Mouse (Mus musculus): ENCODE results near the gene Ehd2. TPM values are rescaled to one million over a fixed set of nuclear protein-coding genes. Genes with fewer than 3 reads are reported as not detected.
A peak's percentile ranks its signal among the peaks of the same experiment; 100 is the strongest.

Ehd2 gene
- 100 to 1,000 TPM; 224 to 236 TPM for total RNA-seq (2021)

GRCm38 (mm10) chr7:15967312-15967711, at the start of gene Ehd2:
TSS of gene Ehd2 (minus strand) at chr7:15967567.
- intact Hi-C loops (cut with DNase I), result loop anchor here (1.0 kb wide), 3 partner anchors 12 to 37 kb away; no protein-coding TSS in a partner anchor
- DNase-seq, result peak; percentile 90 to 91

- DNase-seq, result no peak
- intact Hi-C loops (cut with DNase I), result loop anchor here (5.0 kb wide), 1 partner anchor 33 kb away; no protein-coding TSS in a partner anchor
These were observed 48.0 kb upstream of the Ehd2 start for GRCm38 (mm10) chr7:16015384-16015783.

GRCm38 (mm10) chr7:16014521-16015175, 47.3 kb upstream of the Ehd2 start:
- intact Hi-C loops (cut with DNase I), result loop anchor here (5.0 kb wide), 1 partner anchor 32 kb away; no protein-coding TSS in a partner anchor
- peak; percentile 63 to 68 for DNase-seq

GRCm38 (mm10) chr7:16013722-16014275, 46.4 kb upstream of the Ehd2 start:
- intact Hi-C loops (cut with DNase I), result loop anchor here (2.0 kb wide), 1 partner anchor 33 kb away; the partner anchor contains the start of gene Bicra
- no peak for DNase-seq

- DNase-seq, result peak in 1 of 2 experiments; percentile 69
- intact Hi-C loops (cut with DNase I), result loop anchor here (2.0 kb wide), 1 partner anchor 34 kb away; the partner anchor contains the start of gene Bicra
These were observed 45.4 kb upstream of the Ehd2 start for GRCm38 (mm10) chr7:16012576-16013263.

GRCm38 (mm10) chr7:16011418-16012085, 44.2 kb upstream of the Ehd2 start:
- no peak for DNase-seq
- intact Hi-C loops (cut with DNase I), result loop anchor here (2.0 kb wide), 1 partner anchor 35 kb away; the partner anchor contains the start of gene Bicra

GRCm38 (mm10) chr7:16010649-16011048, 43.3 kb upstream of the Ehd2 start:
- DNase-seq, result no peak
- intact Hi-C loops (cut with DNase I), result no loop called here

GRCm38 (mm10) chr7:16009636-16010035, 42.3 kb upstream of the Ehd2 start:
- no peak for DNase-seq
- intact Hi-C loops (cut with DNase I), result no loop called here

- intact Hi-C loops (cut with DNase I), result no loop called here
- DNase-seq, result no peak
These were observed 37.7 kb upstream of the Ehd2 start for GRCm38 (mm10) chr7:16005020-16005419.

- no peak for DNase-seq
- intact Hi-C loops (cut with DNase I), result no loop called here
These were observed 37.0 kb upstream of the Ehd2 start for GRCm38 (mm10) chr7:16004177-16004856.

- DNase-seq, result no peak
- intact Hi-C loops (cut with DNase I), result no loop called here
These were observed 35.7 kb upstream of the Ehd2 start for GRCm38 (mm10) chr7:16003032-16003431.

- intact Hi-C loops (cut with DNase I), result no loop called here
- DNase-seq, result peak; percentile 91
These were observed 34.8 kb upstream of the Ehd2 start for GRCm38 (mm10) chr7:16002171-16002570.

GRCm38 (mm10) chr7:16001691-16002090, 34.3 kb upstream of the Ehd2 start:
- no peak for DNase-seq
- intact Hi-C loops (cut with DNase I), result loop anchor here (2.0 kb wide), 1 partner anchor 19 kb away; no protein-coding TSS in a partner anchor

- DNase-seq, result no peak
- intact Hi-C loops (cut with DNase I), result no loop called here
These were observed 26.4 kb upstream of the Ehd2 start for GRCm38 (mm10) chr7:15993789-15994188.

GRCm38 (mm10) chr7:15993152-15993551, 25.8 kb upstream of the Ehd2 start:
- intact Hi-C loops (cut with DNase I), result no loop called here
- no peak for DNase-seq

- intact Hi-C loops (cut with DNase I), result no loop called here
- DNase-seq, result no peak
These were observed 24.4 kb upstream of the Ehd2 start for GRCm38 (mm10) chr7:15991764-15992163.

GRCm38 (mm10) chr7:15987661-15988356, 20.4 kb upstream of the Ehd2 start:
- intact Hi-C loops (cut with DNase I), result no loop called here
- no peak for DNase-seq

- peak; percentile 66 to 74 for DNase-seq
- intact Hi-C loops (cut with DNase I), result loop anchor here (1.0 to 5.0 kb wide), 4 partner anchors 18 to 170 kb away; no protein-coding TSS in a partner anchor
These were observed 15.5 kb upstream of the Ehd2 start for GRCm38 (mm10) chr7:15982729-15983407.

GRCm38 (mm10) chr7:15981538-15981937, 14.2 kb upstream of the Ehd2 start:
- intact Hi-C loops (cut with DNase I), result loop anchor here (5.0 kb wide), 1 partner anchor 36 kb away; no protein-coding TSS in a partner anchor
- DNase-seq, result peak; percentile 76 to 81
